26 mouse cellular contexts compared by ENCODE assay signal in genomic region chr10:19498112-19498511, GRCm38 (mm10).
A peak's percentile ranks its signal among the peaks of the same experiment; 100 is the strongest.
DNase-seq lines count a peak whose midpoint lies in the region; ATAC-seq and TF ChIP-seq lines count a peak whose summit lies in the region.
"Had no signal": no experiment of that assay in that cellular context is flagged by ENCODE, and none has a peak within 500 bp of the region (broad histone marks: within the 10 kb centered on the region; RNA-seq: fewer than 3 reads in every experiment).

No protein-coding gene starts in this region.

- no peak for TF ChIP-seq CTCF in hindbrain, postnatal 0 days (IDR thresholded peaks at IDR 0.05; ENCODE audit: low read depth)

- H3K27me3 ChIP-seq in hindbrain, postnatal 0 days (ENCODE audit: insufficient read depth, low read length): no peaks in the 10 kb centered on the region
- H3K27me3 ChIP-seq in midbrain, embryonic 13.5 days: 0 out of 2 replicates have a peak, but pooled peaks cover 2% of the 10 kb centered on the region
- H3K27me3 ChIP-seq: heart, embryonic 13.5 days had no signal

- H3K4me3 ChIP-seq in hindbrain, postnatal 0 days (ENCODE audit: low read length): no peak overlapping the region
- H3K4me3 ChIP-seq in midbrain, embryonic 13.5 days (replicated peaks): no peak overlapping the region
- H3K4me3 ChIP-seq: embryonic facial prominence, embryonic 13.5 days; heart, embryonic 13.5 days; hindbrain, embryonic 10.5 days; midbrain, embryonic 12.5 days had no signal

- H3K4me1 ChIP-seq in hindbrain, postnatal 0 days (ENCODE audit: insufficient read depth, low read length): no peaks in the 10 kb centered on the region
- peaks cover 5% of the 10 kb centered on the region; the same call in 1 of the 2 replicates for H3K4me1 ChIP-seq in midbrain, embryonic 13.5 days (replicated peaks)
- H3K4me1 ChIP-seq: embryonic facial prominence, embryonic 13.5 days; midbrain, embryonic 12.5 days had no signal

- H3K4me2 ChIP-seq in hindbrain, postnatal 0 days (ENCODE audit: low read depth, low read length): no peak overlapping the region
- no peak overlapping the region for H3K4me2 ChIP-seq in midbrain, embryonic 13.5 days (replicated peaks)
- H3K4me2 ChIP-seq: embryonic facial prominence, embryonic 13.5 days; heart, embryonic 13.5 days; lung, embryonic 14.5 days; midbrain, embryonic 12.5 days had no signal

- no peaks in the 10 kb centered on the region for H3K9me3 ChIP-seq in hindbrain, postnatal 0 days (ENCODE audit: low read length)
- H3K9me3 ChIP-seq in midbrain, embryonic 13.5 days: 0 out of 2 replicates have a peak, but pooled peaks cover 3% of the 10 kb centered on the region
- H3K9me3 ChIP-seq: embryonic facial prominence, embryonic 13.5 days; G1E; heart, embryonic 13.5 days; midbrain, embryonic 12.5 days had no signal

- WGBS in hindbrain, postnatal 0 days: 86% methylated on average over 4 of the region's 4 CpGs
- 90% methylated on average over 4 of the region's 4 CpGs for WGBS in midbrain, embryonic 13.5 days

- no peak overlapping the region for H3K27ac ChIP-seq in hindbrain, postnatal 0 days
- H3K27ac ChIP-seq in midbrain, embryonic 13.5 days: no peak overlapping the region
- H3K27ac ChIP-seq: embryonic facial prominence, embryonic 13.5 days; heart, embryonic 13.5 days; hindbrain, embryonic 10.5 days; liver, embryonic 14.5 days; midbrain, embryonic 12.5 days had no signal

- DNase-seq in CD4-positive helper T cell, adult 2 months (ENCODE audit: low read depth, low spot score): peak; percentile 72
- peak; percentile 66 to 67 for DNase-seq in CD8-positive naive resting alpha-beta T cell, adult 2 months (ENCODE audit: low read depth in 2 of 2, low spot score in 2 of 2)
- no peak for DNase-seq in hindbrain, postnatal 0 days (ENCODE audit: low spot score)
- DNase-seq in testis, postnatal 14 days (ENCODE audit: low spot score): no peak
- no peak for DNase-seq in retina, embryonic 14.5 days (ENCODE audit: low spot score)
- DNase-seq: adrenal gland, postnatal 36 days; cerebellum, adult 18-20 months; cerebellum, postnatal 10 days; gastrocnemius, postnatal 10 days; heart, postnatal 14 days; kidney, adult 11 months; kidney, postnatal 14 days; layer of hippocampus, adult 9-11 months; liver; lung, embryonic 14.5 days; lung, postnatal 14 days had no signal

- H3K36me3 ChIP-seq in hindbrain, postnatal 0 days (ENCODE audit: insufficient read depth, low read length): no peaks in the 10 kb centered on the region
- no peaks in the 10 kb centered on the region for H3K36me3 ChIP-seq in midbrain, embryonic 13.5 days
- H3K36me3 ChIP-seq: embryonic facial prominence, embryonic 13.5 days; G1E; heart, embryonic 13.5 days; hindbrain, embryonic 10.5 days; midbrain, embryonic 12.5 days had no signal

- no peak overlapping the region for H3K9ac ChIP-seq in hindbrain, postnatal 0 days (replicated peaks; ENCODE audit: low read length)
- no peak overlapping the region for H3K9ac ChIP-seq in midbrain, embryonic 13.5 days (replicated peaks)
- H3K9ac ChIP-seq: embryonic facial prominence, embryonic 13.5 days; heart, embryonic 13.5 days; liver, embryonic 14.5 days; lung, embryonic 14.5 days; midbrain, embryonic 12.5 days had no signal

- ATAC-seq in inflammation-experienced regulatory T-cells, adult 6 months: peak; percentile 51
- 0 out of 2 replicates have a peak, but pooled peaks have one; percentile 9 for ATAC-seq in neutrophil, adult 5-6 weeks (ENCODE audit: extremely low read depth, insufficient number of reproducible peaks, low FRiP score, poor library complexity, severe bottlenecking)
- ATAC-seq in hindbrain, postnatal 0 days: no peak
- no peak for ATAC-seq in midbrain, embryonic 13.5 days
- ATAC-seq: hindbrain, embryonic 16.5 days had no signal

Comparison
In these comparisons a context has a peak if more than half of its experiments do, and no peak if none do; other contexts are left out.
1. DNase-seq: peak in CD4-positive helper T cell, adult 2 months (single experiment) and CD8-positive naive resting alpha-beta T cell, adult 2 months (2 of 2); none in hindbrain, postnatal 0 days (single experiment), testis, postnatal 14 days (single experiment) and retina, embryonic 14.5 days (single experiment).
2. ATAC-seq: peak in inflammation-experienced regulatory T-cells, adult 6 months (single experiment) and neutrophil, adult 5-6 weeks (single experiment); none in hindbrain, postnatal 0 days (single experiment) and midbrain, embryonic 13.5 days (single experiment).